Mouse (Mus musculus) thymus, postnatal 0 days (tissue): ENCODE measurements at regions not wholly inside any gene's neighbourhood (a gene's known extent, or its start where the extent isn't known, plus 50 kb on each side); places are given as distances from the start of the nearest gene placed in this dataset.
"Not testable (repeated sequence)": the region's sequence is repeated elsewhere in the genome, so short reads cannot be mapped to it uniquely, and the experiment has no call there.

Experiments
- DNase-seq: peaks from one replicate; pipeline ENCODE4 v3.0.0-alpha.2; 2015; ENCODE audit warnings: low spot score

- no peak for DNase-seq
These were observed 120.8 kb upstream of the Cpsf6 start for GRCm38 (mm10) chr10:117500457-117501108.

- DNase-seq, result no peak
These were observed 120.1 kb upstream of the Cpsf6 start for GRCm38 (mm10) chr10:117499864-117500453.

- no peak for DNase-seq
These were observed 119.5 kb upstream of the Cpsf6 start for GRCm38 (mm10) chr10:117499177-117499863.

- DNase-seq, result no peak
These were observed 118.7 kb upstream of the Cpsf6 start for GRCm38 (mm10) chr10:117498497-117498896.

- DNase-seq, result peak; percentile 9
These were observed 117.9 kb upstream of the Cpsf6 start for GRCm38 (mm10) chr10:117497565-117498256.

- not testable (repeated sequence) for DNase-seq
These were observed 117.3 kb upstream of the Cpsf6 start for GRCm38 (mm10) chr10:117497082-117497481.

GRCm38 (mm10) chr10:117496064-117497011, 116.5 kb upstream of the Cpsf6 start:
- no peak for DNase-seq

- no peak for DNase-seq
These were observed 114.4 kb upstream of the Cpsf6 start for GRCm38 (mm10) chr10:117494171-117494701.

- peak; percentile 15 for DNase-seq
These were observed 114.0 kb upstream of the Cpsf6 start for GRCm38 (mm10) chr10:117493824-117494121.

- no peak for DNase-seq
These were observed 113.4 kb upstream of the Cpsf6 start for GRCm38 (mm10) chr10:117493091-117493823.

GRCm38 (mm10) chr10:117492391-117492990, 112.7 kb upstream of the Cpsf6 start:
- DNase-seq, result no peak

GRCm38 (mm10) chr10:117491711-117492110, 111.9 kb upstream of the Cpsf6 start:
- DNase-seq, result no peak

GRCm38 (mm10) chr10:117490851-117491595, 111.2 kb upstream of the Cpsf6 start:
- no peak for DNase-seq

GRCm38 (mm10) chr10:117483091-117483600, 103.3 kb upstream of the Cpsf6 start:
- no peak for DNase-seq

GRCm38 (mm10) chr10:117482361-117482760, 102.5 kb upstream of the Cpsf6 start:
- no peak for DNase-seq

GRCm38 (mm10) chr10:117481341-117481990, 101.7 kb upstream of the Cpsf6 start:
- no peak for DNase-seq

- no peak for DNase-seq
These were observed 100.6 kb upstream of the Cpsf6 start for GRCm38 (mm10) chr10:117480456-117480850.
